Mouse (Mus musculus) spleen, adult 2 months (tissue): ENCODE results near the gene Plekhg1. TPM values are rescaled to one million over a fixed set of nuclear protein-coding genes. Genes with fewer than 3 reads are reported as not detected.
A peak's percentile ranks its signal among the peaks of the same experiment; 100 is the strongest.

ENCODE experiments used
- DNase-seq, 2 experiments: peaks; one replicate each; pipeline versions ENCODE4 v3.0.0 to v3.0.0-alpha.2; 2012 to 2021; ENCODE audit warnings: low spot score in 2 of 2, low read depth in 1 of 2
- H3K27ac ChIP-seq: fragments of 200-500 bp; 2 replicates; pipeline ENCODE4 v1.5.1; 2012; ENCODE audit warnings: low read length, inconsistent platforms; ENCODE audit not compliant: insufficient read depth
- H3K27me3 ChIP-seq: fragments of 200-500 bp; 2 replicates; pipeline ENCODE4 v1.6.1; 2012; ENCODE audit warnings: mild to moderate bottlenecking, moderate library complexity, low read length, inconsistent platforms; ENCODE audit not compliant: control insufficient read depth, insufficient read depth
- H3K36me3 ChIP-seq: fragments of 200-500 bp; 2 replicates; pipeline ENCODE4 v1.6.1; 2012; ENCODE audit warnings: mild to moderate bottlenecking, low read length, inconsistent platforms; ENCODE audit not compliant: control insufficient read depth, insufficient read depth
- H3K4me1 ChIP-seq: fragments of 200-500 bp; 2 replicates; pipeline ENCODE4 v1.6.1; 2011; ENCODE audit warnings: inconsistent platforms; ENCODE audit not compliant: control insufficient read depth, insufficient read depth, insufficient read length
- H3K4me3 ChIP-seq: fragments of 200-500 bp; 2 replicates; pipeline ENCODE4 v1.5.1; 2011; ENCODE audit warnings: mild to moderate bottlenecking, inconsistent platforms; ENCODE audit not compliant: insufficient read depth, insufficient read length; ENCODE audit errors: extremely low read depth
- CTCF ChIP-seq: fragments of 200-500 bp; IDR thresholded peaks from 2 replicates; pipeline ENCODE4 v1.5.1; 2011; ENCODE audit warnings: mild to moderate bottlenecking, inconsistent platforms; ENCODE audit not compliant: insufficient read depth, insufficient read length, insufficient replicate concordance; ENCODE audit errors: extremely low read depth
- POLR2A ChIP-seq: fragments of 200-500 bp; IDR thresholded peaks from 2 replicates; pipeline ENCODE4 v1.6.1; 2011; ENCODE audit warnings: low read depth, low read length, inconsistent platforms
- WGBS: fragments of 180-500 bp; shearing (Covaris S2); methylation state at CpG from one replicate; pipeline ENCODE4 v1.1.7; 2018; 5-methylcytosine and 5-hydroxymethylcytosine counted together
- polyA plus RNA-seq: library from polyadenylated mRNA; depleted of rRNA; stranded (reverse); fragments of >200 nt; gene quantifications from 2 replicates; pipeline ENCODE4 v1.2.3, GENCODE M21; 2012; rRNA removed

Plekhg1 gene
- polyA plus RNA-seq = 1.6 and 2.0 TPM in 2 replicates

DNA sequence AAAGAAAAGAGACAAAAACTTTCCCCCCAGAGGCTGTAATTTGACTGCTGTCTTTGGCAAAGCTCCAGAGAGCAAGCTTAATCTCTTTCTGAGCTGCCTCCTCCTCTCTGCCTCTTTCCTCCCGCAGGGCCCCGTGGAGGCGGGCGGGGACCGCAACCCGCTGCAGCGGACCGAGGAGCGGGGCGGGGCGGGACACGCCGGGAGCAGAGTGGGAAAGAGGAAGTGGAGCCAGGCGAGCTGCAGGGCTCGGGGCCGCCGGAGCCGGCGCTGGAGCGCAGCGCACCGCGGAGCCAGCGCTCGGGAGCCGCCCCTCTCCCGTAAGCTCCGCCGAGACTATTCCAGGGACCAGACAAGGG is at the start of gene Plekhg1:
Gene Plekhg1 (plus strand): TSS at position 217 of the 356 bp plus-strand sequence.
- WGBS = 2% methylated on average over 26 of the region's 29 CpGs
- no peaks in the 10 kb centered on the region for H3K36me3 ChIP-seq
- TF ChIP-seq POLR2A (no peak), CTCF (0 out of 2 replicates have a peak, but pooled peaks have one; percentile 9)
- 0 out of 2 replicates have a peak, but pooled peaks cover 1% of the 10 kb centered on the region for H3K27me3 ChIP-seq
- peak in 1 of 2 experiments; percentile 23 for DNase-seq
- H3K27ac ChIP-seq = peak within 1 kb of the TSS; percentile 67
- H3K4me1 ChIP-seq = peaks cover 4% of the 10 kb centered on the region; the same call in 1 of the 2 replicates
- H3K4me3 ChIP-seq = peak within 1 kb of the TSS; percentile 55

DNA sequence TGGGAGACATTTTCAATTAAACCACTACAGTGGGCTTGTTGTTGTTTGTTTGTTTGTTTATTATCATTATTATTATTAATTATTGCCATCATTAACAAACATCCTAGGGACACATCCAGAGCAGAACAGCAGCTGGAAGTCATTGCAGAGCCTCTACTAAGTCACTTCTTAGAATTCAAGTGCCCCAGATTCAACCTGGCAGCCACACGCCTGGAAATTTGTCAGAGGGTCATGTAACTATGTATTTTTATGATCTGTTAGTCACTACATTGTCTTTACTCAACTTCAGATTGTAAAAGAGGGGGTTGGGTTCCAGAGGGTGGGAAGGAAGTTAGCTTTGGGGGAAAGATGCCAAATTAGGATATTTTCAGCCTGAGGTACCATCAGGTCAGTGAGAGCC is 47.4 kb upstream of the Plekhg1 start:
- 61% methylated on average over 1 of the region's 1 CpGs for WGBS
- no peaks in the 10 kb centered on the region for H3K27me3 ChIP-seq
- H3K27ac ChIP-seq = no peak overlapping the region
- no peak for TF ChIP-seq CTCF
- TF ChIP-seq POLR2A = no peak
- H3K4me1 ChIP-seq = no peaks in the 10 kb centered on the region; the same call in 1 of the 2 replicates
- no peaks in the 10 kb centered on the region for H3K36me3 ChIP-seq
- H3K4me3 ChIP-seq = no peak overlapping the region
- DNase-seq = no peak

DNA sequence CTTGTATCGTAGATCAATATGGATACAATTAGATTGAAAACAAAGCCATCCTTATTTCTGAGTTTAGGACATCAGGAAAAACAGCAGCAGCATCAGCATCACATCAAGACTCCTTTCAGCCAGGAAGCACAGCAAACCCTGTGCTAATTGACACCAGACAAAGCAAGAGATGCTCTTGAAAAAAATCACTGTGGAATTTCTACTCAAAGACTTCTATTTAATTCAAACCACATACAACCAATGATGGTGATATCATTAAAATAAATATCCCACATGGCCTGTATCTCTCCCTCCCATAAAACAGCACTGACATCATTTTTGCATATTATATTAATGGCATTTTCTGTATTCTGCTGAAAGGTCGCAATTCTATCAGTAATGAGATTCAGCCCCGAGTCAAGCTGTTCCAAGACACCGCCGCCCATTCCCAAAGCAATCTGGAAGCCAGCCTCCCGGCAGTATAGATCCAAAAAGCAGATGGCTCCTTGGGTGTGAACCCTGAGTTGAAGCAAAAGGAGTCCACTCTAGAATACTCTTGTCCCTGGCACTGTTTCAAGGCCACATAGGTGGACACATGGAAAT is 46.4 kb upstream of the Plekhg1 start:
- Histone ChIP-seq H3K36me3 (no peaks in the 10 kb centered on the region), H3K4me1 (no peaks in the 10 kb centered on the region; the same call in 1 of the 2 replicates), H3K27me3 (no peaks in the 10 kb centered on the region), H3K27ac (no peak overlapping the region), H3K4me3 (no peak overlapping the region)
- DNase-seq = no peak
- WGBS = 92% methylated on average over 6 of the region's 6 CpGs
- TF ChIP-seq CTCF (no peak), POLR2A (no peak)

DNA sequence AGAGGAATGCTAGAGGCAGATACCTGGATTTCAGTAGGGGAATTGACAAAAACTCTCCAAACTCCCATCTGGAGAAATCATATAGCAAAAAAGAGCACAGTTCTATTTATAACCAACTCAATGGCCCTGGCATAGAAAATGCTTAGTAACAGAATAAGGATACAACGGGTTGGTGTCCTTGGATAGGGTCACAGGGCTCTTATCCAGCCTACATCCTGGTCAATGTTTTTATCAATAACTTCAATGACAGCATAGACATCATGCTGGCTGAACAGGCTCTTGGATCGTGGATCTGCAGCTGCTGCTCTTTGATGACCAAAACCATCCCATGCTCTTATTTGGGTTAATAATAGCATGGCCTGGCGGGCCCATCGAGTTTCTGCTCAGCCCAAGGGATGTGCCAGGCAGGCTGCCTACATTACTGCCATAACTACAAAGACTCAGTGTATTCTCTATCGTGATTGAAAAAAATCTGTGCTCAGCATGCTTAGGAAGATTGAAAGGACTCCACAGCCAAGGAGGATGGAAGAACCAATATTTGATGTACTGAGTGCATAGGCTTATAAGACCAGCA is 44.7 kb upstream of the Plekhg1 start:
- WGBS = 89% methylated on average over 5 of the region's 5 CpGs
- Histone ChIP-seq H3K36me3 (no peaks in the 10 kb centered on the region), H3K4me3 (no peak overlapping the region), H3K27ac (0 out of 2 replicates have a peak overlapping the region, but pooled peaks have one; percentile 9), H3K4me1 (no peaks in the 10 kb centered on the region; the same call in 1 of the 2 replicates), H3K27me3 (no peaks in the 10 kb centered on the region)
- DNase-seq = no peak
- TF ChIP-seq POLR2A = no peak
- TF ChIP-seq CTCF = no peak

DNA sequence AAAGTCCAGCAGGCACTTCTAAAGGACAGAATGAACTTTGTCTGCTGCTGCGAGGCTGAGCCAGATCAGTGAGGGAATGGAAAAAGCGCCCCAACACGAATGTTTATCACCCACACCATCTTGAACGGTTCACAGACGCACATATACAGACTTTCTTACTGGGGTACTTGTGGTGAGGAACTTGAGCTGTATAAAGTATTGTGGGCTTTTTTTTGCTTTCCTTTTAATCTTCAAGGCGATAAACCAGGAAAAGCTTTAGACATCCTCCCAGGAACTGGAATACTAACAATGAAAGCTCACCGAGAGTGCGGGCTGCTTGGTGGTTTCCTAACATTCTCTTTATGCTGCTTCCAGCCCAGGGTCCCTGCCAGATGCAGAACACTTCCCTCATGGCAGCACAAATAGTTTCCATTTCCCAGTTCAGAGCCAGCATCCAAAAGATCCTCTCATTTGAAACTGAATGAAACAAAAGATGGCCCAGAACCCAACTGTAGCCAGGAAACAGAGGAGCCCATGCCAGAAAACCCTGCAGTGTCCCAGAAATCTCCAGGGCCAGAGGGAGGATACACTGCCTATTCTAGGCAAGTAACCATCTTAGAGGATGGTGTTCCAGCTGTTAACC is 43.3 kb upstream of the Plekhg1 start:
- 36% methylated on average over 8 of the region's 8 CpGs for WGBS
- Histone ChIP-seq H3K4me1 (no peaks in the 10 kb centered on the region), H3K4me3 (no peak overlapping the region), H3K27me3 (no peaks in the 10 kb centered on the region), H3K36me3 (no peaks in the 10 kb centered on the region), H3K27ac (no peak overlapping the region)
- no peak for DNase-seq
- TF ChIP-seq POLR2A (no peak), CTCF (no peak)

DNA sequence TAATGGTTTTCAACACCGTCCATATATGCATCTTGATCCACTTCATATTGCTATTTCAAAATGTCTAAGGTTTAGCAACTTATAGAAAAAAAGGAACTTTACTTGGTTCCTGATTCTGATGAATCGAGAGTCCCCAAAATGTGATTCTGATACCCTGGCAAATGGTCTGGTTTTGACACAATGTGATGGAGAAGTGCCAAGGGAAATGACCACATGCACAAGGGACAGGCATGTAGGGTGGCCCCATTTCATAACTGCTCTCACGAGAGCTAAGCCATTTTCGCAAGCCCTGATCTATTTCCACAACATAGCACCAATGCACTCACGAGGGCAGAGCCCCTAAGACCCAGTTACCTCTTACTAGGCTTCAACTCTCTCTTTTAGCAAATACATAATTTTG is 42.7 kb upstream of the Plekhg1 start:
- TF ChIP-seq CTCF (no peak), POLR2A (no peak)
- Histone ChIP-seq H3K27ac (no peak overlapping the region), H3K27me3 (no peaks in the 10 kb centered on the region), H3K36me3 (no peaks in the 10 kb centered on the region), H3K4me1 (no peaks in the 10 kb centered on the region), H3K4me3 (no peak overlapping the region)
- WGBS = 44% methylated on average over 5 of the region's 5 CpGs
- no peak for DNase-seq
